Mouse (Mus musculus) heart, adult 8-10 months (tissue): ENCODE measurements around the gene Oaz3. TPM values are rescaled to one million over a fixed set of nuclear protein-coding genes. Genes with fewer than 3 reads are reported as not detected.

ENCODE experiments used
- DNase-seq: peaks from one replicate; pipeline ENCODE4 v3.0.0; 2022; ENCODE audit warnings: low spot score
- total RNA-seq, 4 experiments: library from RNA; stranded (reverse); gene quantifications; 2 replicates each; pipeline ENCODE4 v1.2.4; 2022

The Oaz3 gene
- total RNA-seq, 4 experiments from 2014 or later: 0.41 TPM; not detected in 3

DNA sequence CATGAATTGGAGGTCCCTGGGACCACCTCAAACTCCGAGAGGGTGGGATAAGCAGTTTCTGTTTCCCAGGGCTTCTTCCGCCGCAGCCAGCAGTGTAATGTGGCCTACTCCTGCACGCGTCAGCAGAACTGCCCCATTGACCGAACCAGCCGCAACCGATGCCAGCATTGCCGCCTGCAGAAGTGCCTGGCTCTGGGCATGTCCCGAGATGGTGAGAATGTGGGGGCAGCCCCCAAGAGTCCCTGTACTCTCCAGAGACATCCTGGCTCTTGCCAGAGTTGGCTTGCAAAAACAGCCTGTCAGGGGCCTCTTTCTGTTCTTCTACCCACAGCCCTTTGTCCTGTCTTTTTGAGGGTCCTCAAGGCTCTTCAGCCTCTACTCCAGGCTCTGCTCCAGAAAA is 56.3 kb downstream of the Oaz3 start:
- no peak for DNase-seq

- no peak for DNase-seq
Measured at GRCm38 (mm10) chr3:94386671-94387070, 57.0 kb downstream of the Oaz3 start.

DNA sequence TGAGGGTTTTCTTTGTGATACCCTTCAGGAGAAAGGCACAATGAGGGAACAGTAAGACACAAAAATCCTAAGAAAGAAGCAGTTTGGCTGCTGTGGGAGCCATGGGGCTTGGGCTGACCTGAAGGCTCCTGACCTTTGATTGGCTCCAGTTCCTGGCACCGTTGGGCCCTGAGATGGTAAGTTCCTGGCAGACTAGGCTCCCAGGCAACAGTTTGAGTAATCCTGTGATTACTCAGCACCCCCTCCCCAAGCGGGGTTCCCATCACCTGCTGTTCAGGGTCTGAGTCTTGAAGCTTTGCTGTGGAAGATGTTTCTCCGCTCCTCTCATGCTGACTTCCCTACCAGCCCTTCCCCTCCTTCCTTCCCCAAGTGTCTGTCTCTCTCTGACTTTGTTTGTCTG is 60.2 kb downstream of the Oaz3 start:
- no peak for DNase-seq

Other genes starting within 250 kb of the Oaz3 start
- gene Gm5286, start 247.2 kb downstream of the Oaz3 start, total RNA-seq: not detected
- not detected for gene Gm4778, start 179.9 kb downstream of the Oaz3 start, total RNA-seq
- gene Them4, start 133.8 kb downstream of the Oaz3 start, total RNA-seq: 10 to 100 TPM; 13.2 to 15.4 (median 14.2) TPM
- gene Them5, start 101.8 kb downstream of the Oaz3 start, total RNA-seq: not detected
- under 1 TPM in 2 of 4 experiments, not detected in 2; 0.31 to 0.46 TPM for gene C2cd4d, start 81.5 kb downstream of the Oaz3 start, total RNA-seq
- 10 to 100 TPM; 36.3 to 53.0 (median 47.2) TPM for gene Rorc, start 71.1 kb downstream of the Oaz3 start, total RNA-seq
- gene Lingo4, start 45.4 kb downstream of the Oaz3 start, total RNA-seq: under 1 TPM in 3 of 4 experiments, not detected in 1; 0.14 to 0.37 (median 0.17) TPM
- gene Tdrkh, start 30.6 kb downstream of the Oaz3 start, total RNA-seq: 1 to 10 TPM; 4.5 to 7.0 (median 6.1) TPM
- gene Mrpl9, start 597 bp downstream of the Oaz3 start, total RNA-seq: 10 to 100 TPM; 57.4 to 69.0 (median 61.9) TPM
- gene Celf3, start 34.4 kb upstream of the Oaz3 start, total RNA-seq: under 1 TPM in 1 of 4 experiments, not detected in 3; 0.12 TPM
- 1 to 10 TPM in 3 of 4 experiments, under 1 TPM in 1; 0.95 to 2.1 (median 1.1) TPM for gene Riiad1, start 36.4 kb upstream of the Oaz3 start, total RNA-seq
- 10 to 100 TPM; 24.8 to 29.0 (median 27.0) TPM for gene Snx27, start 138.8 kb upstream of the Oaz3 start, total RNA-seq
- not detected for gene Gm10972, start 199.2 kb upstream of the Oaz3 start, total RNA-seq
- gene Tuft1, start 215.0 kb upstream of the Oaz3 start, total RNA-seq: 1 to 10 TPM; 2.1 to 3.5 (median 2.4) TPM
- gene Selenbp2, start 249.6 kb upstream of the Oaz3 start, total RNA-seq: 10 to 100 TPM; 14.7 to 17.5 (median 15.4) TPM